Mouse (Mus musculus): ENCODE data around the gene Arrdc3. TPM values are rescaled to one million over a fixed set of nuclear protein-coding genes. Genes with fewer than 3 reads are reported as not detected.

The Arrdc3 gene
- total RNA-seq, 1 experiment: 61.2 TPM

- Histone ChIP-seq H3K4me1 (ENCODE audit: control insufficient read depth in 2 of 2, insufficient read depth in 2 of 2, low read length in 2 of 2, poor library complexity in 1 of 2) (peaks cover 4 to 10% of the 10 kb centered on the region in 2 experiments; a peak in 2 of 4 replicates), H3K9ac (ENCODE audit: insufficient read depth, low read depth, low read length, poor library complexity, severe bottlenecking) (no peak overlapping the region), H3K9me3 (ENCODE audit: control insufficient read depth, insufficient read depth, low read depth, low read length) (no peaks in the 10 kb centered on the region), H3K36me3 (ENCODE audit: control insufficient read depth, insufficient read depth, low read length, poor library complexity, severe bottlenecking) (no peaks in the 10 kb centered on the region), H3K4me3 (ENCODE audit: insufficient read depth in 1 of 2, low read depth in 1 of 2, low read length in 2 of 2, poor library complexity in 1 of 2, severe bottlenecking in 1 of 2) (no peak overlapping the region), H3K27ac (ENCODE audit: insufficient read depth, low read depth, low read length, poor library complexity, severe bottlenecking) (no peak overlapping the region)
- DNase-seq (ENCODE audit: low read depth, low spot score): no peak
- TF ChIP-seq MAFK (IDR thresholded peaks at IDR 0.05; ENCODE audit: insufficient read depth, low read depth, low read length): no peak
- no peak for TF ChIP-seq ZC3H11A (IDR thresholded peaks at IDR 0.05; ENCODE audit: borderline replicate concordance, low read depth, low read length)
- no peak for TF ChIP-seq ZNF384 (IDR thresholded peaks at IDR 0.05; ENCODE audit: low read depth, low read length)
- no peak for TF ChIP-seq CHD2 (IDR thresholded peaks at IDR 0.05; ENCODE audit: low read depth, low read length)
- no peak for TF ChIP-seq HCFC1 (IDR thresholded peaks at IDR 0.05; ENCODE audit: borderline replicate concordance, insufficient read depth, low read length)
- in situ Hi-C loops (cut with MboI; ENCODE audit: low sequenced_read_pairs in 2 of 2, unreplicated experiment in 2 of 2): no loop called here
Observed at GRCm38 (mm10) chr13:80936426-80936825, 53.2 kb downstream of the Arrdc3 start.

GRCm38 (mm10) chr13:80939228-80939627 is 56.0 kb downstream of the Arrdc3 start:
- H3K9ac ChIP-seq (ENCODE audit: insufficient read depth, low read depth, low read length, poor library complexity, severe bottlenecking): no peak overlapping the region
- in situ Hi-C loops (cut with MboI; ENCODE audit: low sequenced_read_pairs in 2 of 2, unreplicated experiment in 2 of 2): no loop called here
- H3K27ac ChIP-seq (ENCODE audit: insufficient read depth, low read depth, low read length, poor library complexity, severe bottlenecking): no peak overlapping the region
- peaks cover 0 to 1% of the 10 kb centered on the region in 2 experiments; a peak in 1 of 4 replicates for H3K4me1 ChIP-seq (ENCODE audit: control insufficient read depth in 2 of 2, insufficient read depth in 2 of 2, low read length in 2 of 2, poor library complexity in 1 of 2)
- no peak for DNase-seq (ENCODE audit: low read depth, low spot score)
- H3K9me3 ChIP-seq (ENCODE audit: control insufficient read depth, insufficient read depth, low read depth, low read length): no peaks in the 10 kb centered on the region
- H3K4me3 ChIP-seq (ENCODE audit: insufficient read depth in 1 of 2, low read depth in 1 of 2, low read length in 2 of 2, poor library complexity in 1 of 2, severe bottlenecking in 1 of 2): no peak overlapping the region
- TF ChIP-seq ZC3H11A (IDR thresholded peaks at IDR 0.05; ENCODE audit: borderline replicate concordance, low read depth, low read length) (no peak), MAFK (IDR thresholded peaks at IDR 0.05; ENCODE audit: insufficient read depth, low read depth, low read length) (no peak), HCFC1 (IDR thresholded peaks at IDR 0.05; ENCODE audit: borderline replicate concordance, insufficient read depth, low read length) (no peak), ZNF384 (IDR thresholded peaks at IDR 0.05; ENCODE audit: low read depth, low read length) (no peak), CHD2 (IDR thresholded peaks at IDR 0.05; ENCODE audit: low read depth, low read length) (no peak)
- no peaks in the 10 kb centered on the region for H3K36me3 ChIP-seq (ENCODE audit: control insufficient read depth, insufficient read depth, low read length, poor library complexity, severe bottlenecking)

- no peaks in the 10 kb centered on the region for H3K36me3 ChIP-seq (ENCODE audit: control insufficient read depth, insufficient read depth, low read length, poor library complexity, severe bottlenecking)
- DNase-seq (ENCODE audit: low read depth, low spot score): no peak
- no peaks in the 10 kb centered on the region for H3K9me3 ChIP-seq (ENCODE audit: control insufficient read depth, insufficient read depth, low read depth, low read length)
- no peak overlapping the region for H3K27ac ChIP-seq (ENCODE audit: insufficient read depth, low read depth, low read length, poor library complexity, severe bottlenecking)
- peaks cover 0 to 1% of the 10 kb centered on the region in 2 experiments; a peak in 1 of 4 replicates for H3K4me1 ChIP-seq (ENCODE audit: control insufficient read depth in 2 of 2, insufficient read depth in 2 of 2, low read length in 2 of 2, poor library complexity in 1 of 2)
- H3K9ac ChIP-seq (ENCODE audit: insufficient read depth, low read depth, low read length, poor library complexity, severe bottlenecking): no peak overlapping the region
- no peak overlapping the region for H3K4me3 ChIP-seq (ENCODE audit: insufficient read depth in 1 of 2, low read depth in 1 of 2, low read length in 2 of 2, poor library complexity in 1 of 2, severe bottlenecking in 1 of 2)
- TF ChIP-seq ZNF384 (IDR thresholded peaks at IDR 0.05; ENCODE audit: low read depth, low read length): no peak
- no peak for TF ChIP-seq MAFK (IDR thresholded peaks at IDR 0.05; ENCODE audit: insufficient read depth, low read depth, low read length)
- no peak for TF ChIP-seq ZC3H11A (IDR thresholded peaks at IDR 0.05; ENCODE audit: borderline replicate concordance, low read depth, low read length)
- no peak for TF ChIP-seq CHD2 (IDR thresholded peaks at IDR 0.05; ENCODE audit: low read depth, low read length)
- TF ChIP-seq HCFC1 (IDR thresholded peaks at IDR 0.05; ENCODE audit: borderline replicate concordance, insufficient read depth, low read length): no peak
- in situ Hi-C loops (cut with MboI; ENCODE audit: low sequenced_read_pairs in 2 of 2, unreplicated experiment in 2 of 2): no loop called here
Observed at GRCm38 (mm10) chr13:80939866-80940265, 56.7 kb downstream of the Arrdc3 start.

- Histone ChIP-seq H3K9me3 (ENCODE audit: control insufficient read depth, insufficient read depth, low read depth, low read length) (no peaks in the 10 kb centered on the region), H3K27ac (ENCODE audit: insufficient read depth, low read depth, low read length, poor library complexity, severe bottlenecking) (no peak overlapping the region), H3K36me3 (ENCODE audit: control insufficient read depth, insufficient read depth, low read length, poor library complexity, severe bottlenecking) (no peaks in the 10 kb centered on the region), H3K4me1 (ENCODE audit: control insufficient read depth in 2 of 2, insufficient read depth in 2 of 2, low read length in 2 of 2, poor library complexity in 1 of 2) (peaks cover 0 to 1% of the 10 kb centered on the region in 2 experiments; a peak in 1 of 4 replicates), H3K4me3 (ENCODE audit: insufficient read depth in 1 of 2, low read depth in 1 of 2, low read length in 2 of 2, poor library complexity in 1 of 2, severe bottlenecking in 1 of 2) (no peak overlapping the region), H3K9ac (ENCODE audit: insufficient read depth, low read depth, low read length, poor library complexity, severe bottlenecking) (no peak overlapping the region)
- no peak for DNase-seq (ENCODE audit: low read depth, low spot score)
- in situ Hi-C loops (cut with MboI; ENCODE audit: low sequenced_read_pairs in 2 of 2, unreplicated experiment in 2 of 2): no loop called here
- TF ChIP-seq CHD2 (IDR thresholded peaks at IDR 0.05; ENCODE audit: low read depth, low read length) (no peak), HCFC1 (IDR thresholded peaks at IDR 0.05; ENCODE audit: borderline replicate concordance, insufficient read depth, low read length) (no peak), ZC3H11A (IDR thresholded peaks at IDR 0.05; ENCODE audit: borderline replicate concordance, low read depth, low read length) (no peak), MAFK (IDR thresholded peaks at IDR 0.05; ENCODE audit: insufficient read depth, low read depth, low read length) (no peak)
Observed at GRCm38 (mm10) chr13:80940421-80940820, 57.2 kb downstream of the Arrdc3 start.
